Mouse (Mus musculus) embryo, embryonic 10.5 days (tissue): ENCODE results near the gene Tmx2.
A peak's percentile ranks its signal among the peaks of the same experiment; 100 is the strongest.

ENCODE experiments used
- DNase-seq: peaks from one replicate; pipeline ENCODE4 v3.0.0-alpha.2; 2015; ENCODE audit warnings: low spot score

Gene Tmx2

DNA sequence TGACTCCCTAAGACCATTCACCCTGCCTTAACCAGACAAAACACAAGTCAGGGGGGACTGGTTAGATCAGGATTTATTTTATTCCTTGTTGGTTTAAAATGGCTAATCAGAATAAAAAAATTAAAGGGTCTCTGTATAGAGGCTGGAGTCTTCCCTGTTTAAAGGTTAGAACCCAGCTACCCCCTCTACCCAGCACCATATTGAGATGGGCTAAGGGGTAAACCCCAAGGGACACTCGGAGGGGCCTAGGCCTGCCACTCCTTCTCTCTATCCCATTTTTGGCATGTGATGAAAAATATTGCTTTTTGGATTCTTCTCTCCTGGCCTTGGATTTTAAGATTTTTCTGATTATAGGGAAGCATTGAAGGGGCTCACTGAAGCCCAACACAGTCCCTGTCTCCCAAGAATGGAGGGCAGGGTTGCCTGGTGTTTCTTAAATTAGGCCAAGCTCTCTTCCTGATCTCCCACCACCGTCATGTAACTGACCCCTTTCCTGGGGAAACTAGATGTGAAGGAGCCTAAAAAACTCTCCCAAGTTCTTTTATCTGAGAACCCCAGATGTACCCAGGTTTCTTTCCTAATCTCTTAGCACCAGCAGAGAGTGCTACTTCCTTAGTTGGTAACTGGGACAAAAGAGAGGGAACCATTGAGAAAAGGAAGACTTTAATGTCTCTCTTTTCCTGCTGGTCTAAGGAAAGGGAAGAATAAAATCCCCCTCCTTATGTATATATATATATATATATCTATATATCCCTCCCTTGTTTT, 9.3 kb upstream of the Tmx2 start:
- no peak for DNase-seq

DNA sequence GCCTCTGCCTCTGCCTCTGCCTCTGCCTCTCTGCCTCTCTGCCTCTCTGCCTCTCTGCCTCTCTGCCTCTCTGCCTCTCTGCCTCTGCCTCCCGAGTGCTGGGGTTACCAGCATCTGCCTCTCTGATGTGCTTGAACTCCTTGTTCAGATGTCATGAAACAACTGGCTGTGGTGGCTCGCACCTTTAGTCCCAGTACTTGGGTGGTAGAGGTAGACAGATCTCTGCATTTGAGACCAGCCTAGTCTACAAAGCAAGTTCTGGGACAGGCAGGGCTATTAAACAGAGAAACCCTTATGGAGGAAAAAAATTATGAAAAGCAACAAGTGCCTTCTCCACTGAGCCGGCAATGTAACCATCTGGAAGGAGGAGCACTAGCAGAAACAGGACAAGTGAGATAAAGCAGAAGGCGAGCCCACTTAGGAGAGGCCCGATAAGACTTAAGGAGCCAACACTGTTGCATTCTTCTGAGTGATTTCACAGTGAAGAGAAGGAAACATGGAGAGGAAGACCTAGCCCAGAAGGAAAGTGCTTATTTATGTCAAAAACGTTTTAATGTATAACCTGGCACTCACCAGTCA, 3.8 kb upstream of the Tmx2 start:
- no peak for DNase-seq

DNA sequence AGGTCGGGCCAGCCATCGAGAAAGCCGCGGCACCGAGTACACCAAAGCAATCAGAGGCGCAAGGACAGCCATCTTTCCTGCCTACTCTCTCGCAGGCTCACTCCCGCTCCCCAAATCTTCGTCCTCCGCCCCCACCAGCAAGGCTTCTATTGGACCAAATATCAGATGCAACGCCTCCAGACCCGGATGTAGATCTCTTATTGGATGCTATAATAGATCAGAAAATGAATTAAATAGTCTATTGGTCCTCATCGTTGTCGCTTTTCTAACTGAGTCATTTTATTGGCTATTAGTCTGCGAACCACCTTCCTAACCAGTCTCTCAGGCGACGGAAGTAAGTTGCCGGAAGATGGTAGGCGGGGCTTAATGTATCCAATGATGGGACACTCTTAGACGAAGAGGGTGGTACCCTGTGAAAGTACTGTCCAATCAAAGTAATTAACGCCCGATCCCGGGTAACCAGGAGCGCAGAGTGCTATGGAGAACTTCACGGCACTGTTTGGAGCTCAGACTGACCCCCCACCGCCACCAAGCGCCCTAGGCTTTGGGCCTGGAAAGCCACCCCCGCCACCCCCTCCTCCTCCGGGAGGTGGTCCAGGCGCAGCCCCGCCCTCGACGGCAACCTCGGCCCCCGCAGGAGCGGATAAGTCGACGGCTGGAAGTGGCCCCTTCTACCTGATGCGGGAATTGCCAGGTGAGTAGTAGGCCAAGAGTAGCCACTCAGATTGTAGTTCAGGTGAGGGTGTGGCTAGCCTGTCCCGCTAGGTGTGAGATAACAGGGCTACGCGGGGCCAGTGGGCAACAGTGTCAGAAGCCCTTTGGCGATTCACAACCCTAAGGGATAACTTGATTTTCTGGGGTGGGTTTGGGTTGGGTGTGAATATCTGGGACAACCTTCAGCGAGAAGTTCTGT, 716 bp downstream of the Tmx2 start, which contains the start of the genes Gm28635 and Med19:
Gm28635 (minus strand) TSS at position 74 of the 913 bp plus-strand sequence.
Med19 (plus strand) TSS at position 435 of the 913 bp plus-strand sequence.
- peak; percentile 100 for DNase-seq

DNA sequence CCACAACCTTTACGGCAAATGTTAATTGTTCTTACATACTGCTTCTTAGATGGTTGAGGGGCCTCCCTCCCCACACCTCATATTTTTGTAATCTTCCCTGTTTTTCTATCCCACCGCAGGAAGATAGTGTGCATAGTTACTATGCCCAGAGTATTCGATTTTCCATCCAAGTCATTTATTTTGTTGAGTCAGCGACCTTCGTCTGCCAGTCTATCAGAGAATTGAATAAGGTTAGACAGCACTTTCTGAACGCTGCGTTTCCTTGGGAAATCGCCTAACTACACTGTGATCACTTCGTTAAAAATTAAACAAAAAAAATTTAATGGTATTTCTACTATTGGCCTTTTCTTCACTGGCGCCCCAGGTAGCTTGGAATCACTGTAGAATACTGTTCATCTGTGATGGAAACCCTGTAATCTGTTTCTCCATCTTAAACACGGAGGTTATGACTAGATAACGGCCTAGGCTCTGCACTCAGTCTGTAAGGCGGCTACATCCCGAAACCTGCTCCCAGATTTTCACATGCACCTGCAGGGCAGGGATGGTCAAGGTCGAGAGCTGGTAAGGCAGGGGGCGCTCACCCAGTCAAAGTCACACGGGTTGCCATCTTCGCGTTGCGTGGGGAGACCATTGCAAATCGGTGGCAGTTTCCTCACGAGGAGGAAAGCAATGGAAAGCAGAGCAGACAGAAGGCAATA, 1.5 kb downstream of the Tmx2 start:
- peak; percentile 59 for DNase-seq

DNA sequence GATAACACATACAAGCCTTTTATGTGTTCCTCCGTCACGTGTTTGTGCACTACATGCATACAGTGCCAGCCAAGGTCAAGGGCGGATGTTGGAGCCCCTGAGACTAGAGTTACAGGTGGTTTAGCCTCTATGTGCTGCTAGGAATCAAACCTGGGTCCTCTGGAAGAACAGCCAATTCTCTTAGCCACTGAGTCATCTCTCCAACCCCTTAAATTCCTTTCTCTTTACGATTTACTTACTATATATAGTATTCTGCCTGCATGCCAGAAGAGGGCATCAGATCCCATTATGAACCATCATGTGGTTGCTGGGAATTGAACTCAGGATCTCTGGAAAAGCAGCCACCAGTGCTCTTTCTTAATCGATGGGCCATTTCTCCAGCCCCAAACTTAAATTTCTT, 7.4 kb downstream of the Tmx2 start:
- peak; percentile 7 for DNase-seq

DNA sequence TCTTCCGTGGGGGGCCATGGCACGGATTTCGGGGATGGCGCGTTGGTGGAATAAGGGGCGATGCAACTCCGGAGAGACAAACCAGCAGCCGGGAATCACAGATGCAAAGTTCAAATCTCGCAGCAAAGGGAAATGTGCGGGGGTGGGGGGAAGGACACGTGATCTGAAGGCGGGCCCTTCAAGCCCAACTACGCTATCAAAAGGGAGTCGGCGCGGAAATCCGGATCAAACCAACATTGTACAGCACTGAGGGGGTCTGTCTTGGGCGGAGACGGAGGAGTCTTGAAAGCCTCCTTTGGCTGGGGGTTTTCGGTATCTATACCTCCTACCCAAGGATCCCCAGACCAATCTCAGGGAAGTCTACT, 8.4 kb downstream of the Tmx2 start, which contains the start of gene Selenoh:
Selenoh (minus strand) TSS at position 202 of the 365 bp plus-strand sequence.
- DNase-seq: peak; percentile 99

DNA sequence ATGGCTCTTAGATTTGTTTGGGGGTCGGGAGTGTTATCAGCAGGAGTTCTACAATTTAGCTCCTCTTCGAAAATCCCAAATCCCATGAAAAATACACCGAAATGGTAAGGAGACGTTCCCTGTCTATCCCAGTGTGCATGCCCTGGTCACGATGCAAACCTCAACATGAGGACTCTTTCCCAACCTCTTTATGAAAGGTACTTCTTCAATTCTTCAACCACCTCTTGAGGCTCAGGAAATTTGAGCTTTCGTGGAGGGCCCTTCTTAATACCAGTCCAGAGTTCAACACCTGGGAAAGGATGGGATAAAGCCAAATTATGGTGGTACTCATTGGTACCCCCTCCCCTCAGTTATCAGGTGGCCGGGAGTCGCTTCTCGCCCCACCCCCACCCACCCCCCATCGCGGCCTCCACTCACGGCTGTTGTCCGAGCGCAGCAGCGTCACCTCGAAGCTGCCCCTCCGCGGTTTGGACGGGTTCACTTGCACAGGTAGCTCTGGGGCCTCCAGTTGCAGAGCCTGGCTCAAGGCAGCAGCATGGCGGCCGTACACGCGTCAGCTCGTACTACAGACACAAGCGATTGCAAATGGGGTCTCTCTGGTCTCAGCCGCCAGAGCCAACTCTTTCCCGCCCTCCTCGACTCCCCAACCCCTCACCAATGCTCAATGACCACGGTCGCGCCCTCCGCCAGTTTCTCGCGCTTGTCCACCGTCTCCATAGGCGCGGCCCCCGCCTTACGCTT, 8.9 kb downstream of the Tmx2 start:
- peak; percentile 18 for DNase-seq

DNA sequence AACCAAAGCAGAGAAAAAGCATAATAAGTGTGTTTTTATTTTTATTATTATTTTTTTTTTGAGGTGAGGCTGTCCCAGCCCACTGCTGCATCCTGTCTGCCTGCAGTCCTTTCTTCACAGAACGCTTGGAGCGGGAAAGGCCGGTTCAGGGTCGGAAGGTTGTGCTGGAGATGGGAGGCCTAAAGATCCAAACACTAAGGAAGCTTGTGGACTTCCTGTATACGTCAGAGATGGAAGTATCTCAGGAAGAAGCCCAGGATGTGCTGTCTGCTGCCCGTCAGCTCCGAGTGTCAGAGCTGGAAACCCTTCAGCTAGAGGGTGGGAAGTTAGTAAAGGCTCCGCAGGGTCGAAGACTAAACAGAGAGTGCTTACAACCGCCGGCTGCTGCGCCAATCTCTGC, 12.9 kb downstream of the Tmx2 start:
- DNase-seq: no peak

DNA sequence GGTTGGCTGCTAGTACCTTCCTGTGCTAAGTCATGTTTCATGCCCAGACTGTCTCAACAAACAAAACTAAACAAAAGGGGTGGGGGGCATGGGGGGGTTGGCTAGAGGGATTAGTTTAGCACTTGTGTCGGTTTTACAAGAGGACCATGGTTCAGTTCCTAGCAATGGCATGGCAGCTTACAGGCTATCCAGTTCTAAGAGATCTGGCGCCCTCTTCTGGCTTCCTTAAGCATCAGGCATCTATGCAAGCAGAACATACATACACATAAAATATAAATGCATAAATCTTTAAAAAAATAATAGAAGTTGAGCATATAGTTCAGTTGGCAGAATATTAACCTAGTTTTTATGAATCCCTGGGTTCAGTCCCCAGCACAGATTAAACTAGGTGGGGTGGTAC, 16.1 kb downstream of the Tmx2 start:
- DNase-seq: peak; percentile 75

DNA sequence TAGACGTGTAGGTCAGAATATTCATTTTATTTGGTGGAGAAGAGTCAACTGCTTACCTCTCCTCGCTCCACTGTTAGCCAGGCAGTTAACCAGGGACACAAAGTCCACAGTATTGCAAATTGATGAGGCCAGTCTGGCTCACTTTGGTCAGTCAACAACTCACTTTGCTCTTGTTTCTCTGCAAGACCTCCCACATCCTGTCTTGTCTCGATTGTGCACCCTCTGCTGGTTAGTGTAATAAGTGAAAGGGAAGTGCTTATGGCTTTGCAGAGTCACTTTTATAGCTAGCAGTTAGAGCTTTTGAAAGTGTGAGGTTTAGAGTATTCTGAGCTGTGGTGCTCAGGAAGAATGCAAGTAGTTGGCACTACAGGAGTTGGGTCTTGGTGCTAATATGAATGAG, 18.7 kb downstream of the Tmx2 start:
- peak; percentile 52 for DNase-seq

DNA sequence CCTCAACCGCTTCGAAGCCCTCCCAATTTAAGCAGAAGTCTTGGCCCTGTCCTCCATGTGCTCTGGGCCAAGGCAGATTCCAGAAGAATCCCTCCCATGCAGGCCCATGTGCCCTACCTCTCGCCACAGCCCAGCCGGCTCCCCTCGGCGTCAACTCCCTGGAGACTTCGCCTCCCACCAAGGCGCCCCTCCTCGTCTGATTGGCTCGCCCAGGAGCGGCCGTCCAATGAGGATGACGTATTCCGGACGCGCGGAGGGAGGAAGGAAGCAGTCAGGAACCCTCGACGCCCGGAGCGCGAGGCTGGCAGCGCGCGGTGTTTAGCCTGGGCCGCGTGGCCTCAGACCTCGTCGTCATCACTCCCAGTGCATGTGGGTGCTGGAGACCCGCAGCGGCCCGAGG, 20.1 kb downstream of the Tmx2 start, which contains the start of gene Btbd18:
Btbd18 (plus strand) TSS at position 274 of the 400 bp plus-strand sequence.
- no peak for DNase-seq

DNA sequence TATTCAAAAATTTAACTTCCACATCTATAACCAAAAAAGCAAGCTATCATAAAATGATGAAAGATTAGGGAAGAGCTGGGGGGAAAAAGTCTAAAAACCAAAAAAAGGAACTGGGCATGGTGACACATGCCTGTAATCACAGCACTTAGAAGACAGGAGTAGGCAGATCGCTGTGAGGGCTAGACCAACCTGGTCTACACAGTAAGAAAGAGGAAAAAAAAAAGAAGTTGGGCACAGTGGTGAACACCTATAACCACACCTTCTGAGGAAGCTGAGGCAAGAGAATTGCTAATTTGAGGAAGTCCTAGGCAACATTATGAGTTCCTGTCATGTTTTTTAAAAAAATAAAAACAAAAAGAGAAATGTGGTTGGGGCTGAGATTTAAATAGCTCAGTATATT, 23.1 kb downstream of the Tmx2 start:
- no peak for DNase-seq

DNA sequence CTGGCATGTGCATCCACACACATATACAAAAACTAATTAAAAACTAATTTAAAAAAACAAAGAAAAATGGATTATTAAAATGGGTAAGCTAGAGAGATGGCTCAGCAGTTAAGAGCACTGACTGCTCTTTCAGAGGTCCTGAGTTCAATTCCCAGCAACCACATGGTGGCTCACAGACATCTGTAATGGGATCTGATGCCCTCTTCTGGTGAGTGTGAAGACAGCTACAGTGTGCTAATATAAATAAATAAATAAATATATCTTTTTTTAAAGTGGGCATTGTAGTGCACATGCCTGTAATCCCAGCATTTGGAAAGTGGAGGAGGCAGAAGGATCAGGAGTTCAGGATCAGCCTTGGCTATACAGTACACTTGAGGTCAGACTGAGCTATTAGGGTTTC, 25.6 kb downstream of the Tmx2 start:
- DNase-seq: no peak

DNA sequence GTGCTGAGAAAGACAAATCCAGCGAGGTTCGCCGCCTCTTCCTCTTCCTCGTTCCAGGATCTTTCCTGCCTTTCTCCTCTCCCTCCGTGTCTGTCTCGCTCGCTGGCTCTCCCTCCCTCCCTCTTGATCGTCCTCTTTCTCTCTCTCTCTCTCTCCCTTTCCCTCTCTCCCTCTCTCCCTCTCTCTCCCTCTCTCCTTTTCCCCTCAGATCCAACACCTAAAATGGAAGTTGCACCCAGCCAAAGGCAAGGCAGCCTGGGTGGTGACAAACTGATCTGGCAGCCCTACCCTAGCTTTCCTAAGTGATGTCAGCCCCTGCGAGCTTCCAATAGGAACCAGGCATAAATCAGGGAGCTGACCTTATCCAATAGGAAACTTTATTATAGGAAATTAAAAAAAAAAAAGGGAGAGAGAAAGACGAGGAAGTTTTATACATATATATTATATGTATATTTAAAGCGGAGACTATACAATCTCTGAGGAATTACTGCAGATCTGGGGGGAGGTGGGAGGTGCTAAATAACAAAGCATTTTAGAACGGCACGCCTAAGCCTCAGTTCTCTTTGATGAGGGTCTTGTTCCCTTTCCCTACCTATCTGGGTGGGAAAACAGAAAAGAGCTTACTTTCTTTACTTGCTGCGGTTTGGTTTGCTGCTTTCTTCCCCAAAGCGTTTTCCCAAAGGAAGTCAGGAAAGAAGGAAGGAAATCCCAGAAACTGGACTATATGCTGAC, 28.3 kb downstream of the Tmx2 start, which contains the start of gene Ctnnd1:
Ctnnd1 (minus strand) TSS at position 302 of the 732 bp plus-strand sequence.
- DNase-seq: peak; percentile 94

DNA sequence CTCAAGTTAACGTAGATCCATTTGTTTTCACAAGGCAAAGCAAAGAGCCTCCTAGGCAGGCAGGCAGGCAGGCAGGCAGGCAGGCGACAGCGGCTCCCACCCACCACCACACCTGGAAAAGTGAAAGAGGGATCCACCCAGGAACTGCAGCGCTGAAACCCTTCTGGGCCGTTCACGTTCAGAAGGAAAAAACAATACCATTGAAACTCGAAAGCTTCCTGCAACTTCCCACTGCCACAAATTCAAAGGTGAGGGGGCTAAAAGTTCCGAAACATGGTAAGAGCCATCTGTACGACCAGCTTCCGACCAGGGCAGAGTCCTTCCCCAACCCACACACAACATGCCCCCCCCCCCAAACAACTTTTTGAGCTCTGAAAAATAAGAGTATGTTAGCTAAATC, 29.3 kb downstream of the Tmx2 start:
- peak; percentile 56 for DNase-seq

DNA sequence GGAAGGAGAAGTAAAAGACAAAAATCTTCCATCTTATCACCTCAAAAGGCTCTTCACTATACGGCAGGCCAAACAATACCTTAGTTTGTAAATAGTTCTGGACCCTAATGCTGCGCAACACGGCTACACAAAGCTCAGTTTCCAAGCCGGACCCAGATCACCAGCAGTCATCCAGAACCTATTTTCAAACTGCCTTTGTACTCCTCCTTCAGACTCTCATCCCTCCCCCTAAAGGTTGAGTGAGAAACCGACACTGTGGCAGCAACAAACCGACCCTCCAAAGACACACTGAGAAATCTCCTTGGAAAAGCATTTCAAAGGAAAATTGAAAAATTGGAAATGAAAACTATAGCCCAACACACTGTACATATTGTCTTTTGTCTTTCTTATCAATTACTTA, 30.6 kb downstream of the Tmx2 start:
- peak; percentile 56 for DNase-seq

DNA sequence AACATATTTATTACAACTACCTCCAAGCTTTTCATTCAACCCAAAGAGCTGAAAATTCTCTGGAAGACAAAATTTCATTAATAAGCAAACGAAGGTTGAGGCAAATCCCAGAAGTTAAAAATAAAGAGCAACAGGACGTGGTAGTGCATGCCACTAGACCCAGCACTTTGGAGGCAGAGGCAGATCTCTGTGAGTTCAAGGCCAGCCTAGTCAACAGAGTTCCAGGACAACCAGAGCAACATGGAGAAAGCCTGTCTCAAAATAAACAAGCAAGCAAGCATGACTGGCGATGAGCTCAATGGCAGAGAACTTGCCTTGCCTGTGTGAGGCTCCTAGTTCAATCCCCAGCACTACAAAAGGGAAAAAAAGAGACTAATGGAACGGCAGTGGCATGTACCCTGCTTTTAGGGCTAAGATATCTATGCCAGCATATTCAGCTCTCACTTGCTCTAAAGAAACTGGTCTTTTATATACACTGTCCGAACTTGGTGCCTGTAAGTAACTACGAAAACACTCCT, 31.8 kb downstream of the Tmx2 start:
- no peak for DNase-seq

DNA sequence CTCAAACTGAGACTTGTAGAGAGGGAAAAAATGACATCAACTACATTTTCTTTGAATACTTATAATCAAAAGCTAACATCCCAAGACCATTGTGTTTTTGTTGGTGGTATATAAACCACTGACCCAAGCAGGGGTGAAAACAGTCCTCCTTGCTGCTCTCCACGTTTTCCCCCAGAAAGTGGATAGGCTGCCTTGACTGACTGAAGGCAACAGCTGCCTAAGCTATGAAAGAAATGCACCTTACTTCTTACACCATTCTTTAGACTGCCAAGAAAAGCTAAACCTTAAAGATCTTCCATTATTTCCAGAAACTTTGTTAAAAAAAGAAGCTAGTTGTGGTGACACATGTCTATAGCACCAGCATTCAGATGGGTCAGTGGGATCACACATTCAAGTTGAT, 32.8 kb downstream of the Tmx2 start:
- DNase-seq: no peak

DNA sequence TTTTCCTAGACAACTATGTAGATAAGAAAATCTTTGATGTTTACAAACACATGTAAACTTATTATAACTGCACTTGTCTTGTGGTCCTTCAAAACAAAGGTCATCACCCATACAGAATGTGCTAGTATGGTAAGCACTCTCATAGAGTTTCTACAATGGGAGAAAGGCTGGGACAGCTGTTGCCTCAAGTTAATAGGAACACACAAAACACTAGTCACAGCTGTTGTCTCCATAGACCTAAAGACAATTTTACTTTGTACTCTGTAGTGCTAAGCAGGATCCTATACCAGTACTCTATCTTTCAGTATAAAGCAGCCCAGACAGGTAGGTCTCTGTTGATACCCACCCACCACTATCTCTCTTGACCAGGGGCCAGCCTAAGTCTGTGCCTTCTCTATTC, 38.1 kb downstream of the Tmx2 start:
- no peak for DNase-seq
